Mouse (Mus musculus) heart, embryonic 16.5 days (tissue): ENCODE results near the gene Galnt10. TPM values are rescaled to one million over a fixed set of nuclear protein-coding genes. Genes with fewer than 3 reads are reported as not detected.

ENCODE experiments used
- ATAC-seq: fragments of 200-750 bp; cut with Nextera tagmentation; replicated peaks from 2 replicates; pipeline ENCODE4 v1.8.0; 2017; ENCODE audit warnings: moderate number of reproducible peaks; ENCODE audit not compliant: insufficient read depth, low FRiP score; ENCODE audit errors: extremely low read depth
- H3K27ac ChIP-seq: fragments of 300-500 bp; sonication (generic); 2 replicates; pipeline ENCODE4 v1.5.1; 2014; ENCODE audit warnings: mild to moderate bottlenecking, low read length, control low read depth, moderate library complexity
- H3K27me3 ChIP-seq: fragments of 300-500 bp; sonication (generic); 2 replicates; pipeline ENCODE4 v1.6.1; 2014; ENCODE audit warnings: low read length, mixed read lengths; ENCODE audit not compliant: control insufficient read depth, insufficient read depth
- H3K36me3 ChIP-seq: fragments of 300-500 bp; sonication (generic); 2 replicates; pipeline ENCODE4 v1.6.1; 2014; ENCODE audit not compliant: control insufficient read depth, insufficient read depth
- H3K4me1 ChIP-seq: fragments of 300-500 bp; sonication (generic); 2 replicates; pipeline ENCODE4 v1.6.1; 2014; ENCODE audit warnings: low read length, mixed read lengths; ENCODE audit not compliant: control insufficient read depth, insufficient read depth
- H3K4me2 ChIP-seq: fragments of 300-500 bp; sonication (generic); 2 replicates; pipeline ENCODE4 v1.6.1; 2014; ENCODE audit warnings: low read depth, mild to moderate bottlenecking, control low read depth, low read length
- H3K4me3 ChIP-seq: fragments of 300-500 bp; sonication (generic); 2 replicates; pipeline ENCODE4 v1.5.1; 2014; ENCODE audit warnings: mild to moderate bottlenecking, control low read depth, low read length
- H3K9ac ChIP-seq: fragments of 300-500 bp; sonication (generic); 2 replicates; pipeline ENCODE4 v1.6.1; 2014; ENCODE audit warnings: low read length, control low read depth
- H3K9me3 ChIP-seq: fragments of 300-500 bp; sonication (generic); replicated peaks from 2 replicates; pipeline ENCODE4 v1.6.1; 2016; ENCODE audit warnings: low read length; ENCODE audit not compliant: control insufficient read depth
- WGBS: fragments of 180-500 bp; shearing (Covaris S2); extraction: QIAGEN DNeasy Blood & Tissue Kit; methylation state at CpG from one replicate; pipeline ENCODE4 v1.1.7; 2014; 5-methylcytosine and 5-hydroxymethylcytosine counted together
- polyA plus RNA-seq: library from polyadenylated mRNA; unstranded; fragments of >200 nt; fragmentation: Nextera tagmentation; extraction: Ambion mirVana; gene quantifications from 2 replicates; pipeline ENCODE4 v1.2.1, GENCODE M21; 2015

The Galnt10 gene
- polyA plus RNA-seq, 1 experiment from 2014 or later = 9.3 TPM

GRCm38 (mm10) chr11:57832552-57833201 lies 187.4 kb downstream of the Galnt10 start, which contains the start of gene Hand1:
Hand1 (minus strand) TSS chr11:57832818.
- Histone ChIP-seq H3K4me1 (peaks cover 13% of the 10 kb centered on the region), H3K4me2 (peak within 1 kb of the TSS; percentile 81), H3K9ac (peak within 1 kb of the TSS; percentile 64), H3K27me3 (peaks cover 68% of the 10 kb centered on the region), H3K9me3 (no peaks in the 10 kb centered on the region), H3K4me3 (peak within 1 kb of the TSS; percentile 48), H3K36me3 (no peaks in the 10 kb centered on the region), H3K27ac (peak within 1 kb of the TSS; percentile 76)
- WGBS = 23% methylated on average over 23 of the region's 23 CpGs
- ATAC-seq = no peak

GRCm38 (mm10) chr11:57833296-57833977 lies 188.2 kb downstream of the Galnt10 start:
- no peak for ATAC-seq
- H3K4me1 ChIP-seq = peaks cover 7% of the 10 kb centered on the region
- 16% methylated on average over 30 of the region's 30 CpGs for WGBS
- H3K9ac ChIP-seq = peak overlapping the region; percentile 57
- H3K27ac ChIP-seq = peak overlapping the region; percentile 21; the same call in 1 of the 2 replicates
- no peaks in the 10 kb centered on the region for H3K36me3 ChIP-seq
- H3K9me3 ChIP-seq = no peaks in the 10 kb centered on the region
- peak overlapping the region; percentile 54 for H3K4me2 ChIP-seq
- H3K27me3 ChIP-seq = peaks cover 68% of the 10 kb centered on the region
- peak overlapping the region; percentile 31 for H3K4me3 ChIP-seq

GRCm38 (mm10) chr11:57834031-57834430 lies 188.8 kb downstream of the Galnt10 start:
- Histone ChIP-seq H3K27ac (no peak overlapping the region), H3K36me3 (no peaks in the 10 kb centered on the region), H3K4me1 (peaks cover 3% of the 10 kb centered on the region), H3K9me3 (no peaks in the 10 kb centered on the region), H3K27me3 (peaks cover 73% of the 10 kb centered on the region), H3K4me3 (peak overlapping the region; percentile 31), H3K4me2 (peak overlapping the region; percentile 54), H3K9ac (peak overlapping the region; percentile 57; the same call in 1 of the 2 replicates)
- ATAC-seq = no peak
- 32% methylated on average over 6 of the region's 6 CpGs for WGBS

DNA sequence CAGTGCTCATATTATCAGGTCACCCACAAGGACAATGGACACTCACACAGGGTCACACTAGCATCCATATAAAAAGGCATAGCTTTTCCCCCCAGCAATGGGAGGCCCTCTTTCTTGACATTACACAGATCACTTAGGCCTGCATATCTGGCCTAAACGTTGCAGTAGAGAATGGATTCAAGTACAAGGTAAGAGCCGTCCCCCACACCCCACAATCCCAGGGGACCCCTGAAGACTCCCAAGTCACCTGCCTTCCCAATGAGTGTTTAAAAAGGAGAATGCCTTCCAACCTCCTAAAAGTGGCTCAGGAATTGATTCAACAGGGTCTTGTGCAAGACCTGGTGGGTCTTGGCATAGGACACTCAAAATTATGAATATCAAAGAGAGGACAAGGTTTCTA lies 190.1 kb downstream of the Galnt10 start:
- Histone ChIP-seq H3K4me3 (no peak overlapping the region), H3K27me3 (peaks cover 80% of the 10 kb centered on the region), H3K4me1 (peaks cover 3% of the 10 kb centered on the region), H3K9ac (no peak overlapping the region), H3K4me2 (no peak overlapping the region), H3K9me3 (no peaks in the 10 kb centered on the region), H3K27ac (no peak overlapping the region), H3K36me3 (no peaks in the 10 kb centered on the region)
- 25% methylated on average over 2 of the region's 2 CpGs for WGBS
- no peak for ATAC-seq

GRCm38 (mm10) chr11:57835931-57836330 lies 190.7 kb downstream of the Galnt10 start:
- Histone ChIP-seq H3K27me3 (peaks cover 78% of the 10 kb centered on the region), H3K4me3 (no peak overlapping the region), H3K4me2 (no peak overlapping the region), H3K9me3 (no peaks in the 10 kb centered on the region), H3K9ac (no peak overlapping the region), H3K27ac (no peak overlapping the region), H3K4me1 (peaks cover 3% of the 10 kb centered on the region), H3K36me3 (no peaks in the 10 kb centered on the region)
- 28% methylated on average over 3 of the region's 3 CpGs for WGBS
- no peak for ATAC-seq

DNA sequence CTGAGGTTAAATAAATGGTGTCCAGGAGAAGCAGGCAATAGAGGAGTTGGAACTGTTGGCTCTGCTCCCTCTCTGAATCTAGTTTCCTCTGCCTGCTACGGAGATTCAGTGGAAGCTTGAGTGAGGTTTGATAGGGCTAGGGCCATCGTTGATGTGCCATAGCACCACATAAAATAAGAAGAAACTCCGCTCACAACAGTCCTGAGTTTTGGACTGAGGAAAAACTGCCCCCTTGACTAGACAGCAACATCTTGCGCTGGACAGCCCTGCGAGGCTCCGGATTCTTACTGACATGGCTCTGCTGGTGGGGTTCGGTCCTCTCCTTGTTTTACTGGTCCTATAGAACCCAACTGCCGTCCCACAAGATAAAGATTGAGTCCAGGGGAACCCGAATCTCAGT lies 191.2 kb downstream of the Galnt10 start:
- Histone ChIP-seq H3K36me3 (no peaks in the 10 kb centered on the region), H3K4me2 (peak overlapping the region; percentile 63; the same call in 1 of the 2 replicates), H3K9ac (no peak overlapping the region), H3K4me1 (peaks cover 3% of the 10 kb centered on the region), H3K4me3 (no peak overlapping the region), H3K27ac (no peak overlapping the region), H3K9me3 (no peaks in the 10 kb centered on the region), H3K27me3 (peaks cover 76% of the 10 kb centered on the region)
- ATAC-seq = no peak
- 24% methylated on average over 9 of the region's 9 CpGs for WGBS

Other genes starting within 250 kb of the Galnt10 start
- gene Fam114a2, start 126.8 kb upstream of the Galnt10 start, polyA plus RNA-seq = 65.3 and 68.4 TPM in 2 replicates
- gene Mfap3, start 126.8 kb upstream of the Galnt10 start, polyA plus RNA-seq = 28.4 and 32.1 TPM in 2 replicates
- 5.7 and 7.6 TPM in 2 replicates for gene Sap30l, start 156.2 kb downstream of the Galnt10 start, polyA plus RNA-seq
- 7.9 and 9.7 TPM in 2 replicates for gene Hand1, start 187.4 kb downstream of the Galnt10 start, polyA plus RNA-seq